Mouse (Mus musculus): ENCODE measurements around the gene Polr2h. TPM values are rescaled to one million over a fixed set of nuclear protein-coding genes. Genes with fewer than 3 reads are reported as not detected.

Gene Polr2h
- polyA plus RNA-seq, 1 experiment from 2014 or later = 147 TPM

DNA sequence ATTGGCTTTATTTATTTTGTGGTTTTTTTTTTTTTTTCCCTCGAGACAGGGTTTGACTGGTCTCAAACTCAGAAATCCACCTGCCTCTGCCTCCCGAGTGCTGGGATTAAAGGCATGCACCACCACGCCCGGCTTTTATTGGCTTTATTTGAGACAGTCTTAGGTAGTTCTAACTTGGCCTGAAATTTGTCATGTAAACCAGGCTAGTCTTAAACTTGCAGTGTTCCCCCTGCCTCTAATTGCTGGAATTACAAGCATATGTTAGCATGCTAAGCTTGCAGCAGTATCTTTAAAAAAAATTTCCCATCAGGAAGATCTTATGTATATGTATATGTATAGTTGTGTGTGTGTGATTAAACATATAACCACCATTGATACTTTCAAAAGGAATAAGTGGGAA is 40.8 kb upstream of the Polr2h start:
- Histone ChIP-seq H3K27me3 (ENCODE audit: control insufficient read depth, insufficient read depth, low read length) (no peaks in the 10 kb centered on the region), H3K36me3 (ENCODE audit: control insufficient read depth, insufficient read depth, low read length) (peaks cover 68% of the 10 kb centered on the region), H3K27ac (ENCODE audit: low read depth, low read length) (no peak overlapping the region), H3K4me1 (ENCODE audit: control insufficient read depth, insufficient read depth, low read length) (peaks cover 7% of the 10 kb centered on the region; the same call in 1 of the 2 replicates), H3K4me3 (ENCODE audit: low read length) (no peak overlapping the region), H3K4me2 (replicated peaks; ENCODE audit: low read depth, low read length) (no peak overlapping the region), H3K9me3 (ENCODE audit: control insufficient read depth, low read length) (no peaks in the 10 kb centered on the region), H3K9ac (ENCODE audit: low read depth, low read length) (no peak overlapping the region)
- no peak for ATAC-seq (ENCODE audit: low FRiP score, low TSS enrichment)
- 87% methylated on average over 4 of the region's 4 CpGs for WGBS

DNA sequence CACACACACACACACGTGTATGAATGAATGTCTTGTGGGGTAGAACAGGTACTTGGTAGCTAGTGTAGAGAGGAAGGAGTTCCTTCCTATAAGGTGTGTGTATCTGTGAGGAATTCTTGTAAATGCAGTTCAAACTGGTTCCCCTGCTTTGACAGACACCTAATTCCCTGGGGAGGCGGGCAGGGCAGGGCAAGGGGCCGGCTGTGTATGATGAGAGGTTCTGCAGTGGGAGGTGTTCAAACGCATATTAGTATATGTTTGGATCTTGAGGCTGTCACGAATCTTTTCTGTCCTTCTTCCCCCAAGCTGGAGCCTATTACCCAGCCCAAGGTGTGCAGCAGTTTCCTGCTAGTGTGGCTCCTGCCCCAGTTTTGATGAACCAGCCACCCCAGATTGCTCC is 40.1 kb upstream of the Polr2h start:
- H3K36me3 ChIP-seq (ENCODE audit: control insufficient read depth, insufficient read depth, low read length) = peaks cover 75% of the 10 kb centered on the region
- no peak overlapping the region for H3K4me3 ChIP-seq (ENCODE audit: low read length)
- WGBS = 87% methylated on average over 5 of the region's 5 CpGs
- no peak for ATAC-seq (ENCODE audit: low FRiP score, low TSS enrichment)
- no peaks in the 10 kb centered on the region for H3K9me3 ChIP-seq (ENCODE audit: control insufficient read depth, low read length)
- no peak overlapping the region for H3K27ac ChIP-seq (ENCODE audit: low read depth, low read length)
- H3K9ac ChIP-seq (ENCODE audit: low read depth, low read length) = no peak overlapping the region
- no peak overlapping the region for H3K4me2 ChIP-seq (replicated peaks; ENCODE audit: low read depth, low read length)
- peaks cover 7% of the 10 kb centered on the region; the same call in 1 of the 2 replicates for H3K4me1 ChIP-seq (ENCODE audit: control insufficient read depth, insufficient read depth, low read length)
- no peaks in the 10 kb centered on the region for H3K27me3 ChIP-seq (ENCODE audit: control insufficient read depth, insufficient read depth, low read length)

DNA sequence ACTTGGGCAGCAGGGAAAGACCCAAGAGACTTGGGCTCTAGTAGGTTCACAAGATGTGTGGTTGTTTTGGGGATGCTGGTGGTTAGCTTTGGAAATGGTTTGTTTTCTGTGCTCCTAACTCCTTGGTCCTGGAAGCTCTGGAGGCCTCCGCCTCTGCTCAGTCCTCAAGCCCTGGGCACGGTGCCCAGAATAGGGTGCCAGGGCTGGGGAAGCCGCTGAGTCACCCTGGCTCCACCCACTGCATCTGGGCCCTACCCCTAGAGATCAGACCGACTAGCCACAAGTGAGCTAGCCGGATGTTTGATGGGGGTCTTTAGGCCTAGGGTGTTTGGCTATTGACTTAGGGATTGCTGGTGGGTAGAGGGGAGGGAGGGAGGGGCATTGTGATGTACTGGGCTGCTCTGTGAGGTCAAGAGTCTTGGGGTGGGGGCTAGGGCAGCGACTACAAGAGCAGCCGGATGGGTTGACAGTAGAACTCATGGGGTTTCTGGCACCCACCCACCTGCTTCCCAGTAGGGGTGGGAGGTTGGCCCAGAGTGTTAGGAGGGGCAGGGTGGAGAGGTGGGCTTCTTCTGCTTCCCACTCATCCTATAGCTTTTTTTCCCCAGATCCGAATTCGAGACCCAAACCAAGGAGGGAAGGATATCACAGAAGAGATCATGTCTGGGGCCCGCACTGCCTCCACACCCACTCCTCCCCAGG is 39.3 kb upstream of the Polr2h start:
- H3K27me3 ChIP-seq (ENCODE audit: control insufficient read depth, insufficient read depth, low read length) = no peaks in the 10 kb centered on the region
- peaks cover 7% of the 10 kb centered on the region; the same call in 1 of the 2 replicates for H3K4me1 ChIP-seq (ENCODE audit: control insufficient read depth, insufficient read depth, low read length)
- H3K4me3 ChIP-seq (ENCODE audit: low read length) = no peak overlapping the region
- 88% methylated on average over 10 of the region's 10 CpGs for WGBS
- H3K4me2 ChIP-seq (replicated peaks; ENCODE audit: low read depth, low read length) = no peak overlapping the region
- H3K9ac ChIP-seq (ENCODE audit: low read depth, low read length) = no peak overlapping the region
- H3K9me3 ChIP-seq (ENCODE audit: control insufficient read depth, low read length) = no peaks in the 10 kb centered on the region
- peaks cover 83% of the 10 kb centered on the region for H3K36me3 ChIP-seq (ENCODE audit: control insufficient read depth, insufficient read depth, low read length)
- ATAC-seq (ENCODE audit: low FRiP score, low TSS enrichment) = no peak
- H3K27ac ChIP-seq (ENCODE audit: low read depth, low read length) = no peak overlapping the region

DNA sequence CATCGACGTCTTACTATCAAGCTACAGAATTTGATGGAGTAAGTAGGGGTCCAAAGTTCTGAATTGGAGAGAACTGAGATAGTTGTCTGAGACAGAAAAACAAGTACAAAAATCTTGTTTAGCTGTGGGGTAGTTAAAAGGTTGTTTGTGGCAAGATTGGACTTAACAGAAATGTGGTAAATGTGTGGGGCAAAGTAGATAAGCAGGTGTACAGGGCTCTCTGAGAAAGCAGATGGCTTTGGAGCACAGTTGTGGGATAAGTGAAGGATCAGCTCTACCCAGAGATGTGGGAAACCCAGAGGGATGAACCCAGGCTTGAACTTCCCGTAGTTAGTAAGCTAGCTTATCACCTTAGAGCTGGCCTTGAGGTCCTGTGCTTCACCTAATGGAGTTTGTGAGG is 26.7 kb upstream of the Polr2h start:
- no peak overlapping the region for H3K9ac ChIP-seq (ENCODE audit: low read depth, low read length)
- no peak overlapping the region for H3K4me2 ChIP-seq (replicated peaks; ENCODE audit: low read depth, low read length)
- peaks cover 9% of the 10 kb centered on the region for H3K4me1 ChIP-seq (ENCODE audit: control insufficient read depth, insufficient read depth, low read length)
- H3K9me3 ChIP-seq (ENCODE audit: control insufficient read depth, low read length) = no peaks in the 10 kb centered on the region
- no peak overlapping the region for H3K27ac ChIP-seq (ENCODE audit: low read depth, low read length)
- 85% methylated on average over 3 of the region's 3 CpGs for WGBS
- peaks cover 67% of the 10 kb centered on the region for H3K36me3 ChIP-seq (ENCODE audit: control insufficient read depth, insufficient read depth, low read length)
- no peak overlapping the region for H3K4me3 ChIP-seq (ENCODE audit: low read length)
- ATAC-seq (ENCODE audit: low FRiP score, low TSS enrichment) = no peak
- H3K27me3 ChIP-seq (ENCODE audit: control insufficient read depth, insufficient read depth, low read length) = no peaks in the 10 kb centered on the region

DNA sequence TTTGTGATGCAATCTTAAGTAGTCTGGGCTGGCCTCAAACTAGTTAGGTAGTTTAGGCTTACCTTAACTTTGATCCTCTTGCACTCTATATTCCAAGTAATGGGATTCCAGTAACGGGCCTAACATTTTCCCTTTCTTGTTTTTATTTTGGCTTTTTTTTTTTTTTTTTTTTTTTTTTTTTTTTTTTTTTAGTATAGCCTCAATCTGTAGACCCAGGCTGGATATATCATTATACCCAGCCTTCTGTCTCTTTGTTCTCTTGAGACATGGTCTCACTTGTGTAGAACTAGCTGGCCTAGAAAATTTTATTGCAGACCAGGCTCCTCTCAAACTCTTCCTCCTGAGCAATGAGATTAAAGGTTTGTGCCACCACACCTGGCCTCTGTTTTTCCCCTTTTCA is 25.8 kb upstream of the Polr2h start:
- no peak for ATAC-seq (ENCODE audit: low FRiP score, low TSS enrichment)
- no peaks in the 10 kb centered on the region for H3K9me3 ChIP-seq (ENCODE audit: control insufficient read depth, low read length)
- H3K4me2 ChIP-seq (replicated peaks; ENCODE audit: low read depth, low read length) = no peak overlapping the region
- 75% methylated on average over 1 of the region's 1 CpGs for WGBS
- H3K9ac ChIP-seq (ENCODE audit: low read depth, low read length) = no peak overlapping the region
- H3K4me3 ChIP-seq (ENCODE audit: low read length) = no peak overlapping the region
- no peaks in the 10 kb centered on the region; the same call in 1 of the 2 replicates for H3K27me3 ChIP-seq (ENCODE audit: control insufficient read depth, insufficient read depth, low read length)
- H3K4me1 ChIP-seq (ENCODE audit: control insufficient read depth, insufficient read depth, low read length) = peaks cover 9% of the 10 kb centered on the region
- peaks cover 59% of the 10 kb centered on the region for H3K36me3 ChIP-seq (ENCODE audit: control insufficient read depth, insufficient read depth, low read length)
- H3K27ac ChIP-seq (ENCODE audit: low read depth, low read length) = no peak overlapping the region

DNA sequence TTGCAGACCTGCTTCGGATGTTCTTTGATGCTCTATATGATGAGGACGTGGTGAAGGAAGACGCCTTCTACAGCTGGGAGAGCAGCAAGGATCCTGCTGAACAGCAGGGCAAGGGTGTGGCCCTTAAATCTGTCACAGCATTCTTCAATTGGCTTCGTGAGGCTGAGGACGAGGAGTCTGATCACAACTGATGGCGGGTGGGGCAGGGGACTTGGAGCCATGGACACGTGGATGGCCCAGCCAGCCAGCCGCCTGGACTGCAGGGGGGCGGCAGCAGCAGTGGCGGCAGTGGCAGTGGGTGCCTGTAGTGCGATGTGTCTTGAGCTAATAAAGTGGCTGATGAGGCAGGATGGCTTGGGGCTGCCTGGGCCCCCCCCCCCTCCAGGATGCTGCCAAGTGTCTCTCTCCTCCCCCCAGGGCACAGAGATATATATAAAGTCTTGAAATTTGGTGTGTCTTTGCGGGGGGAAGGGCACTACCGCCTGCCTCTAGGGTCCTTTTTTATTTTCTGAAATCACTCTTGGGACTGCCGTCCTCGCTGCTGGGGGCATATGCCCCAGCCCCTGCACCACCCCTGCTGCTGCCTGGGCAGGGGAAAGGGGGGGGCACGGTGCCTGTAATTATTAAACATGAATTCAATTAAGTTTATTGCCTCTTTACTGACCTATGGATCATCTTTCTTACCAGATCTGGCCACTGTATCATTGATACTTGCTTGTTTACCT is 25.1 kb upstream of the Polr2h start:
- Histone ChIP-seq H3K27ac (ENCODE audit: low read depth, low read length) (no peak overlapping the region), H3K9me3 (ENCODE audit: control insufficient read depth, low read length) (no peaks in the 10 kb centered on the region), H3K9ac (ENCODE audit: low read depth, low read length) (no peak overlapping the region), H3K36me3 (ENCODE audit: control insufficient read depth, insufficient read depth, low read length) (peaks cover 51% of the 10 kb centered on the region), H3K4me2 (replicated peaks; ENCODE audit: low read depth, low read length) (0 out of 2 replicates have a peak overlapping the region, but pooled peaks have one; percentile 84), H3K27me3 (ENCODE audit: control insufficient read depth, insufficient read depth, low read length) (no peaks in the 10 kb centered on the region; the same call in 1 of the 2 replicates), H3K4me1 (ENCODE audit: control insufficient read depth, insufficient read depth, low read length) (peaks cover 9% of the 10 kb centered on the region), H3K4me3 (ENCODE audit: low read length) (no peak overlapping the region; the same call in 1 of the 2 replicates)
- no peak; the same call in 1 of the 2 replicates for ATAC-seq (ENCODE audit: low FRiP score, low TSS enrichment)
- 49% methylated on average over 16 of the region's 16 CpGs for WGBS

DNA sequence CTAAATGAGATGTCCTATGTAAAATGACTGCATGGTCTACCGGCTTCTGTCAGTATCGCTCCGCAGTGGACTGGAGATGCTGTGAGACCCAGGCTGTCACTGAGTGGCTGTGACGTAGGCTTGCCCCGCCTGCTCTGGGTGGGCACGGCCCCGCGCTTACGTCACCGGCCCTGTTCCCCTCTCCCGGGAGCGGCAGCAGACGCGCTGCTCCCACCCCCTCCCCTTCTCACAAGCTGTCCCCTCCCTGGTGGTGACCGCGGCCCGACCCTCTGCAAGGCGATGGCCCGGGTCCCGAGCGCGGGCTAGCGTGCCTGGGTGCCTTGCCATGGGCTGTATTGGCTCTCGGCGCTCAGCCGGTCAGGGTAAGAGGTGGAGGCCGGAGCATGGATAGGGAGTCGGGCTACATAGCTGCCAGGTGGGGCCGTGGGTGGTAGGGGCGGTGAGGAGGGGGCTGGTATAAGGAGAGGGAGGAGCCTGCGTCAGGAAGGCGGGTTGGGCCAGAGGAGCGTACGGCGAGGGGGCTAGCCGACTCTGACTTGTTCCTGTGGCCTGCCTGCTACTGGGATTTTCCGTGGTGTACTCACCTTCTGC is 24.3 kb upstream of the Polr2h start, which contains the start of gene Fam131a:
Fam131a (plus strand) TSS at position 131 of the 591 bp plus-strand sequence.
- peak within 1 kb of the TSS; percentile 64 for H3K9ac ChIP-seq (ENCODE audit: low read depth, low read length)
- under 1% methylated on average over 36 of the region's 37 CpGs for WGBS
- peaks cover 43% of the 10 kb centered on the region for H3K36me3 ChIP-seq (ENCODE audit: control insufficient read depth, insufficient read depth, low read length)
- H3K4me2 ChIP-seq (replicated peaks; ENCODE audit: low read depth, low read length) = peak within 1 kb of the TSS; percentile 84
- peak within 1 kb of the TSS; percentile 67 for H3K4me3 ChIP-seq (ENCODE audit: low read length)
- H3K27ac ChIP-seq (ENCODE audit: low read depth, low read length) = peak within 1 kb of the TSS; percentile 76
- H3K27me3 ChIP-seq (ENCODE audit: control insufficient read depth, insufficient read depth, low read length) = no peaks in the 10 kb centered on the region; the same call in 1 of the 2 replicates
- peak; percentile 94 for ATAC-seq (ENCODE audit: low FRiP score, low TSS enrichment)
- H3K9me3 ChIP-seq (ENCODE audit: control insufficient read depth, low read length) = no peaks in the 10 kb centered on the region
- peaks cover 9% of the 10 kb centered on the region for H3K4me1 ChIP-seq (ENCODE audit: control insufficient read depth, insufficient read depth, low read length)

DNA sequence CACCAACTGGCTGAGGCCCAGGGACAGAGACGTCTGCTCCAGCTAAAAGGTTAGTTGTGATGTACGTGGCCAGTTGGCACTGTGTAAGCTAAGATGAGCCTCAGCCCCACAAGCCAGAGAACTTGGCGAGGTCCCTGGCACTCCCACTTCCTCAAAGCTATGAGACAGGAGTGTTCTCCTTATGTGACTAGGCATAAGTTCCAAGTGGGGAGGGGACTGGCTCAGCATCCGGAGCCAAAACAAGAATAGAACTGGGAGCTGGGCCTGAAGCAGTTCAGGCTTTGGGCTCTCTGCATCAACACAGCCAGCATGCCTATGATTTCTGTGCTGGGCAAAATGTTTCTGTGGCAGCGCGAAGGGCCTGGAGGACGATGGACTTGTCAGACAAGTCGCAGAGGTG is 22.7 kb upstream of the Polr2h start:
- H3K27ac ChIP-seq (ENCODE audit: low read depth, low read length) = no peak overlapping the region
- H3K4me1 ChIP-seq (ENCODE audit: control insufficient read depth, insufficient read depth, low read length) = peaks cover 9% of the 10 kb centered on the region
- H3K9ac ChIP-seq (ENCODE audit: low read depth, low read length) = no peak overlapping the region
- no peak for ATAC-seq (ENCODE audit: low FRiP score, low TSS enrichment)
- no peaks in the 10 kb centered on the region for H3K9me3 ChIP-seq (ENCODE audit: control insufficient read depth, low read length)
- no peaks in the 10 kb centered on the region; the same call in 1 of the 2 replicates for H3K27me3 ChIP-seq (ENCODE audit: control insufficient read depth, insufficient read depth, low read length)
- WGBS = 80% methylated on average over 8 of the region's 8 CpGs
- H3K4me3 ChIP-seq (ENCODE audit: low read length) = no peak overlapping the region
- peaks cover 27% of the 10 kb centered on the region for H3K36me3 ChIP-seq (ENCODE audit: control insufficient read depth, insufficient read depth, low read length)
- no peak overlapping the region for H3K4me2 ChIP-seq (replicated peaks; ENCODE audit: low read depth, low read length)

Measured in kidney, embryonic 14.5 days (tissue).